Mouse (Mus musculus) kidney, embryonic 14.5 days (tissue): ENCODE measurements around the gene Snap23. TPM values are rescaled to one million over a fixed set of nuclear protein-coding genes. Genes with fewer than 3 reads are reported as not detected.

ENCODE experiments used
- ATAC-seq: fragments of 200-750 bp; cut with Nextera tagmentation; 2 replicates; pipeline ENCODE4 v1.8.0; 2017; ENCODE audit warnings: moderate number of reproducible peaks, mild to moderate bottlenecking, moderate TSS enrichment, moderate library complexity; ENCODE audit not compliant: low FRiP score, low TSS enrichment
- H3K27ac ChIP-seq: fragments of 300-500 bp; sonication (generic); 2 replicates; pipeline ENCODE4 v1.5.1; 2014; ENCODE audit warnings: low read depth, mild to moderate bottlenecking, low read length, moderate library complexity, mixed read lengths
- H3K27me3 ChIP-seq: fragments of 300-500 bp; sonication (generic); 2 replicates; pipeline ENCODE4 v1.6.1; 2014; ENCODE audit warnings: mild to moderate bottlenecking, low read length; ENCODE audit not compliant: control insufficient read depth, insufficient read depth
- H3K36me3 ChIP-seq: fragments of 300-500 bp; sonication (generic); 2 replicates; pipeline ENCODE4 v1.6.1; 2014; ENCODE audit warnings: low read length, mixed read lengths; ENCODE audit not compliant: control insufficient read depth, insufficient read depth
- H3K4me1 ChIP-seq: fragments of 300-500 bp; sonication (generic); 2 replicates; pipeline ENCODE4 v1.6.1; 2014; ENCODE audit warnings: low read length, mixed read lengths; ENCODE audit not compliant: control insufficient read depth, insufficient read depth
- H3K4me2 ChIP-seq: fragments of 300-500 bp; sonication (generic); replicated peaks from 2 replicates; pipeline ENCODE4 v1.6.1; 2014; ENCODE audit warnings: low read depth, mild to moderate bottlenecking, low read length
- H3K4me3 ChIP-seq: fragments of 300-500 bp; sonication (generic); 2 replicates; pipeline ENCODE4 v1.5.1; 2014; ENCODE audit warnings: mild to moderate bottlenecking, low read length
- H3K9ac ChIP-seq: fragments of 300-500 bp; sonication (generic); 2 replicates; pipeline ENCODE4 v1.6.1; 2014; ENCODE audit warnings: low read depth, mild to moderate bottlenecking, low read length, moderate library complexity
- H3K9me3 ChIP-seq: fragments of 300-500 bp; sonication (generic); 2 replicates; pipeline ENCODE4 v1.6.1; 2016; ENCODE audit warnings: low read length; ENCODE audit not compliant: control insufficient read depth
- WGBS: fragments of 180-500 bp; shearing (Covaris S2); extraction: QIAGEN DNeasy Blood & Tissue Kit; methylation state at CpG from one replicate; pipeline ENCODE4 v1.1.7; 2014; 5-methylcytosine and 5-hydroxymethylcytosine counted together
- polyA plus RNA-seq: library from polyadenylated mRNA; unstranded; fragments of >200 nt; fragmentation: Nextera tagmentation; extraction: Ambion mirVana; gene quantifications from 2 replicates; pipeline ENCODE4 v1.2.1, GENCODE M21; 2014

Gene Snap23
- 46.0 and 61.0 TPM in 2 replicates for polyA plus RNA-seq

GRCm38 (mm10) chr2:120566886-120567797, at the start of gene Snap23:
Gene Snap23, plus strand, starts transcription at chr2:120567671.
- peak within 1 kb of the TSS; percentile 77 for H3K9ac ChIP-seq
- peak within 1 kb of the TSS; percentile 64 for H3K4me2 ChIP-seq
- no peaks in the 10 kb centered on the region for H3K9me3 ChIP-seq
- WGBS: 1% methylated on average over 42 of the region's 42 CpGs
- ATAC-seq: peak; percentile 96
- peaks cover 9% of the 10 kb centered on the region; the same call in 1 of the 2 replicates for H3K4me1 ChIP-seq
- peak within 1 kb of the TSS; percentile 85 for H3K27ac ChIP-seq
- peak within 1 kb of the TSS; percentile 78 for H3K4me3 ChIP-seq
- no peaks in the 10 kb centered on the region for H3K27me3 ChIP-seq
- H3K36me3 ChIP-seq: peaks cover 8% of the 10 kb centered on the region; the same call in 1 of the 2 replicates

GRCm38 (mm10) chr2:120518547-120519210, 48.8 kb upstream of the Snap23 start:
- Histone ChIP-seq H3K27ac (no peak overlapping the region), H3K36me3 (peaks cover 93% of the 10 kb centered on the region), H3K9me3 (no peaks in the 10 kb centered on the region), H3K4me2 (no peak overlapping the region), H3K4me3 (no peak overlapping the region), H3K27me3 (no peaks in the 10 kb centered on the region), H3K9ac (no peak overlapping the region), H3K4me1 (no peaks in the 10 kb centered on the region)
- 86% methylated on average over 5 of the region's 5 CpGs for WGBS
- ATAC-seq: no peak

GRCm38 (mm10) chr2:120526771-120527170, 40.7 kb upstream of the Snap23 start:
- Histone ChIP-seq H3K4me3 (no peak overlapping the region), H3K9me3 (no peaks in the 10 kb centered on the region), H3K36me3 (peaks cover 92% of the 10 kb centered on the region), H3K4me1 (no peaks in the 10 kb centered on the region), H3K9ac (no peak overlapping the region), H3K27ac (no peak overlapping the region), H3K4me2 (no peak overlapping the region), H3K27me3 (no peaks in the 10 kb centered on the region)
- ATAC-seq: no peak
- 92% methylated on average over 5 of the region's 5 CpGs for WGBS

- H3K27ac ChIP-seq: no peak overlapping the region
- no peaks in the 10 kb centered on the region for H3K27me3 ChIP-seq
- H3K9ac ChIP-seq: no peak overlapping the region
- H3K4me1 ChIP-seq: no peaks in the 10 kb centered on the region
- no peak for ATAC-seq
- H3K4me2 ChIP-seq: no peak overlapping the region
- H3K4me3 ChIP-seq: no peak overlapping the region
- H3K36me3 ChIP-seq: peaks cover 91% of the 10 kb centered on the region
- H3K9me3 ChIP-seq: no peaks in the 10 kb centered on the region
Observed at GRCm38 (mm10) chr2:120529531-120529930, 37.9 kb upstream of the Snap23 start.

GRCm38 (mm10) chr2:120531223-120531622, 36.2 kb upstream of the Snap23 start:
- H3K27me3 ChIP-seq: no peaks in the 10 kb centered on the region
- H3K9me3 ChIP-seq: no peaks in the 10 kb centered on the region
- H3K27ac ChIP-seq: no peak overlapping the region
- H3K9ac ChIP-seq: no peak overlapping the region
- no peak overlapping the region for H3K4me2 ChIP-seq
- H3K4me1 ChIP-seq: no peaks in the 10 kb centered on the region
- no peak for ATAC-seq
- WGBS: 86% methylated on average over 4 of the region's 4 CpGs
- H3K4me3 ChIP-seq: no peak overlapping the region
- peaks cover 91% of the 10 kb centered on the region for H3K36me3 ChIP-seq

- H3K4me3 ChIP-seq: no peak overlapping the region
- peak overlapping the region; percentile 59; the same call in 1 of the 2 replicates for H3K27ac ChIP-seq
- no peak for ATAC-seq
- no peaks in the 10 kb centered on the region for H3K9me3 ChIP-seq
- no peak overlapping the region for H3K9ac ChIP-seq
- peaks cover 4% of the 10 kb centered on the region; the same call in 1 of the 2 replicates for H3K4me1 ChIP-seq
- peaks cover 30% of the 10 kb centered on the region for H3K36me3 ChIP-seq
- H3K27me3 ChIP-seq: no peaks in the 10 kb centered on the region
- 81% methylated on average over 3 of the region's 3 CpGs for WGBS
- 0 out of 2 replicates have a peak overlapping the region, but pooled peaks have one; percentile 3 for H3K4me2 ChIP-seq
Observed at GRCm38 (mm10) chr2:120539333-120539732, 28.1 kb upstream of the Snap23 start.

- 31% methylated on average over 1 of the region's 1 CpGs for WGBS
- Histone ChIP-seq H3K27me3 (no peaks in the 10 kb centered on the region), H3K36me3 (peaks cover 26% of the 10 kb centered on the region), H3K27ac (peak overlapping the region; percentile 59; the same call in 1 of the 2 replicates), H3K4me2 (0 out of 2 replicates have a peak overlapping the region, but pooled peaks have one; percentile 3), H3K9ac (no peak overlapping the region), H3K9me3 (no peaks in the 10 kb centered on the region), H3K4me3 (no peak overlapping the region), H3K4me1 (peaks cover 4% of the 10 kb centered on the region; the same call in 1 of the 2 replicates)
- ATAC-seq: peak; percentile 83; the same call in 1 of the 2 replicates
Observed at GRCm38 (mm10) chr2:120539778-120540208, 27.7 kb upstream of the Snap23 start.

GRCm38 (mm10) chr2:120544732-120545131, 22.7 kb upstream of the Snap23 start:
- no peak overlapping the region for H3K27ac ChIP-seq
- peaks cover 18% of the 10 kb centered on the region; the same call in 1 of the 2 replicates for H3K36me3 ChIP-seq
- peaks cover 4% of the 10 kb centered on the region; the same call in 1 of the 2 replicates for H3K4me1 ChIP-seq
- ATAC-seq: no peak
- H3K27me3 ChIP-seq: no peaks in the 10 kb centered on the region
- WGBS: 98% methylated on average over 2 of the region's 2 CpGs
- no peak overlapping the region for H3K4me3 ChIP-seq
- H3K9me3 ChIP-seq: no peaks in the 10 kb centered on the region
- no peak overlapping the region for H3K9ac ChIP-seq
- H3K4me2 ChIP-seq: no peak overlapping the region
